Mouse (Mus musculus): ENCODE measurements at regions not wholly inside any gene's neighbourhood (a gene's known extent, or its start where the extent isn't known, plus 50 kb on each side); places are given as distances from the start of the nearest gene placed in this dataset.

DNA sequence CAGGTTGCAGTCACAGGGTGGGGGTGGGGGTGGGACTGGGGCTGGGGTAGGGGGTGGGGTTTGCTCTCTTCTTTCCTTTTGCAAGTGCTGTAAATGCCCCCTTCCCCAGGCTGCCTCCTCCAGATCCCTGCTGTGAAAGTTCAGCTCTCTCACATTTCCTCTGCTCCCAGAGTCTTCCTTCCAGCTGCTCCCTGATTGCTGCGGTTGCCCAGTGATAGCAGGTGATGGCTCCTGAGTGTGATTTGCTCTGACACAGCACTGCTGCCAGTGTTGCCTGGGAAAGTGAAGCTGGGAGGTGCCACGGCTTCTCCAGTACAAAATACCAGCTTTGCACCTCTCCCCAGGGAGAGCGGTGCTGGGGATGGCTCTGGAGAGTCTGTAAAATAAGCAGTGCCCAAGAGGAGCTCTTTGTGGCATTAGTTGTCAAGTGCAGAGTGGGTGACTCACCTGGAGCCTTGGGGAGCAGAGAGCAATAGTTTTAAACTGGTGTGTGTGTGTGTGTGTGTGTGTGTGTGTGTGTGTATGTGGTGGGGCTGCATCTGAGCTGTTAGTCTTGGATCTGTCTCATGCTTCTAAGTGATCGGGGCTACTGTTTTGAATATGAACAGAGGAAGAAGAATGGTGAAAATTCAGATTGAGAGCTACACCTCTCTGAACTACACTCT lies 461.6 kb downstream of the 1810013L24Rik start:
- H3K4me3 ChIP-seq, result no peak overlapping the region
- no peak overlapping the region for H3ac ChIP-seq (ENCODE audit: control insufficient read depth, insufficient read length)
- TF ChIP-seq CEBPB (IDR thresholded peaks at IDR 0.05; ENCODE audit: insufficient read depth, poor library complexity, severe bottlenecking), result no peak
- no peak for TF ChIP-seq MYOD1 (IDR thresholded peaks at IDR 0.05; ENCODE audit: control insufficient read depth in 1 of 3, insufficient read length in 2 of 3, low read depth in 2 of 3)
- TF ChIP-seq USF1 (IDR thresholded peaks at IDR 0.05; ENCODE audit: low read depth), result no peak
- TF ChIP-seq E2F4 (IDR thresholded peaks at IDR 0.05; ENCODE audit: insufficient read depth), result no peak
- no peak for TF ChIP-seq POLR2A (IDR thresholded peaks at IDR 0.05; ENCODE audit: insufficient read length, low read depth)
- TF ChIP-seq MAX (IDR thresholded peaks at IDR 0.05; ENCODE audit: low read depth), result no peak
- TF ChIP-seq POLR2AphosphoS2 (IDR thresholded peaks at IDR 0.05; ENCODE audit: insufficient read length, low read depth), result no peak
- no peak for TF ChIP-seq SRF (IDR thresholded peaks at IDR 0.05; ENCODE audit: control insufficient read depth, insufficient read length, low read depth)
- TF ChIP-seq TCF12 (IDR thresholded peaks at IDR 0.05; ENCODE audit: insufficient read depth, poor library complexity, severe bottlenecking), result no peak
- TF ChIP-seq MYOG (IDR thresholded peaks at IDR 0.05; ENCODE audit: control insufficient read depth in 1 of 3, insufficient read depth in 1 of 3, insufficient read length in 2 of 3, low read depth in 2 of 3), result no peak
- TF ChIP-seq TCF3 (IDR thresholded peaks at IDR 0.05; ENCODE audit: insufficient read length, low read depth), result no peak
- no peak for TF ChIP-seq REST (IDR thresholded peaks at IDR 0.05; ENCODE audit: insufficient read depth, insufficient read length)
- H3K27me3 ChIP-seq (ENCODE audit: control insufficient read depth, insufficient read depth, insufficient read length), result no peaks in the 10 kb centered on the region
- H3K4me2 ChIP-seq (ENCODE audit: low read depth), result no peak overlapping the region
- no peaks in the 10 kb centered on the region for H3K36me3 ChIP-seq (ENCODE audit: control insufficient read depth, insufficient read depth)
- H3K79me2 ChIP-seq (ENCODE audit: control insufficient read depth, insufficient read depth), result no peaks in the 10 kb centered on the region

GRCm38 (mm10) chr16:9303134-9303533 lies 473.2 kb downstream of the 1810013L24Rik start:
- no peaks in the 10 kb centered on the region for H3K27me3 ChIP-seq (ENCODE audit: control insufficient read depth, insufficient read depth, insufficient read length)
- no peaks in the 10 kb centered on the region for H3K36me3 ChIP-seq (ENCODE audit: control insufficient read depth, insufficient read depth)
- TF ChIP-seq REST (IDR thresholded peaks at IDR 0.05; ENCODE audit: insufficient read depth, insufficient read length), result no peak
- TF ChIP-seq USF1 (IDR thresholded peaks at IDR 0.05; ENCODE audit: low read depth), result no peak
- TF ChIP-seq MYOD1 (IDR thresholded peaks at IDR 0.05; ENCODE audit: control insufficient read depth in 1 of 3, insufficient read length in 2 of 3, low read depth in 2 of 3), result no peak
- TF ChIP-seq POLR2A (IDR thresholded peaks at IDR 0.05; ENCODE audit: insufficient read length, low read depth), result no peak
- no peak for TF ChIP-seq SRF (IDR thresholded peaks at IDR 0.05; ENCODE audit: control insufficient read depth, insufficient read length, low read depth)
- TF ChIP-seq CEBPB (IDR thresholded peaks at IDR 0.05; ENCODE audit: insufficient read depth, poor library complexity, severe bottlenecking), result no peak
- TF ChIP-seq TCF12 (IDR thresholded peaks at IDR 0.05; ENCODE audit: insufficient read depth, poor library complexity, severe bottlenecking), result no peak
- no peak for TF ChIP-seq MAX (IDR thresholded peaks at IDR 0.05; ENCODE audit: low read depth)
- TF ChIP-seq E2F4 (IDR thresholded peaks at IDR 0.05; ENCODE audit: insufficient read depth), result no peak
- TF ChIP-seq POLR2AphosphoS2 (IDR thresholded peaks at IDR 0.05; ENCODE audit: insufficient read length, low read depth), result no peak
- no peak for TF ChIP-seq MYOG (IDR thresholded peaks at IDR 0.05; ENCODE audit: control insufficient read depth in 1 of 3, insufficient read depth in 1 of 3, insufficient read length in 2 of 3, low read depth in 2 of 3)
- no peak for TF ChIP-seq TCF3 (IDR thresholded peaks at IDR 0.05; ENCODE audit: insufficient read length, low read depth)
- H3K4me3 ChIP-seq, result no peak overlapping the region
- H3ac ChIP-seq (ENCODE audit: control insufficient read depth, insufficient read length), result no peak overlapping the region
- no peak overlapping the region for H3K4me2 ChIP-seq (ENCODE audit: low read depth)
- H3K79me2 ChIP-seq (ENCODE audit: control insufficient read depth, insufficient read depth), result no peaks in the 10 kb centered on the region

- Histone ChIP-seq H3K4me3 (no peak overlapping the region), H3ac (ENCODE audit: control insufficient read depth, insufficient read length) (no peak overlapping the region)
Observed at GRCm38 (mm10) chr16:9304079-9304478, 474.2 kb downstream of the 1810013L24Rik start.

GRCm38 (mm10) chr16:9310744-9311143 lies 480.8 kb downstream of the 1810013L24Rik start:
- H3K4me3 ChIP-seq, result no peak overlapping the region
- no peak overlapping the region for H3ac ChIP-seq (ENCODE audit: control insufficient read depth, insufficient read length)
- no peaks in the 10 kb centered on the region for H3K27me3 ChIP-seq (ENCODE audit: control insufficient read depth, insufficient read depth, insufficient read length)
- no peaks in the 10 kb centered on the region for H3K79me2 ChIP-seq (ENCODE audit: control insufficient read depth, insufficient read depth)
- no peaks in the 10 kb centered on the region for H3K36me3 ChIP-seq (ENCODE audit: control insufficient read depth, insufficient read depth)
- H3K4me2 ChIP-seq (ENCODE audit: low read depth), result no peak overlapping the region
- TF ChIP-seq CEBPB (IDR thresholded peaks at IDR 0.05; ENCODE audit: insufficient read depth, poor library complexity, severe bottlenecking), result no peak
- TF ChIP-seq POLR2AphosphoS2 (IDR thresholded peaks at IDR 0.05; ENCODE audit: insufficient read length, low read depth), result no peak
- no peak for TF ChIP-seq E2F4 (IDR thresholded peaks at IDR 0.05; ENCODE audit: insufficient read depth)
- TF ChIP-seq MYOD1 (IDR thresholded peaks at IDR 0.05; ENCODE audit: control insufficient read depth in 1 of 3, insufficient read length in 2 of 3, low read depth in 2 of 3), result no peak
- no peak for TF ChIP-seq MYOG (IDR thresholded peaks at IDR 0.05; ENCODE audit: control insufficient read depth in 1 of 3, insufficient read depth in 1 of 3, insufficient read length in 2 of 3, low read depth in 2 of 3)
- no peak for TF ChIP-seq POLR2A (IDR thresholded peaks at IDR 0.05; ENCODE audit: insufficient read length, low read depth)
- no peak for TF ChIP-seq USF1 (IDR thresholded peaks at IDR 0.05; ENCODE audit: low read depth)
- TF ChIP-seq MAX (IDR thresholded peaks at IDR 0.05; ENCODE audit: low read depth), result no peak
- no peak for TF ChIP-seq REST (IDR thresholded peaks at IDR 0.05; ENCODE audit: insufficient read depth, insufficient read length)
- no peak for TF ChIP-seq TCF12 (IDR thresholded peaks at IDR 0.05; ENCODE audit: insufficient read depth, poor library complexity, severe bottlenecking)
- TF ChIP-seq SRF (IDR thresholded peaks at IDR 0.05; ENCODE audit: control insufficient read depth, insufficient read length, low read depth), result no peak

More at GRCm38 (mm10) chr16:9304079-9304478, 474.2 kb downstream of the 1810013L24Rik start:
- no peak for TF ChIP-seq REST (IDR thresholded peaks at IDR 0.05; ENCODE audit: insufficient read depth, insufficient read length)
- no peak for TF ChIP-seq MAX (IDR thresholded peaks at IDR 0.05; ENCODE audit: low read depth)
- no peak for TF ChIP-seq E2F4 (IDR thresholded peaks at IDR 0.05; ENCODE audit: insufficient read depth)
- TF ChIP-seq MYOG (IDR thresholded peaks at IDR 0.05; ENCODE audit: control insufficient read depth in 1 of 3, insufficient read depth in 1 of 3, insufficient read length in 2 of 3, low read depth in 2 of 3), result no peak
- TF ChIP-seq SRF (IDR thresholded peaks at IDR 0.05; ENCODE audit: control insufficient read depth, insufficient read length, low read depth), result no peak
- no peak for TF ChIP-seq USF1 (IDR thresholded peaks at IDR 0.05; ENCODE audit: low read depth)
- no peak for TF ChIP-seq POLR2A (IDR thresholded peaks at IDR 0.05; ENCODE audit: insufficient read length, low read depth)
- no peak for TF ChIP-seq POLR2AphosphoS2 (IDR thresholded peaks at IDR 0.05; ENCODE audit: insufficient read length, low read depth)
- TF ChIP-seq TCF12 (IDR thresholded peaks at IDR 0.05; ENCODE audit: insufficient read depth, poor library complexity, severe bottlenecking), result no peak
- no peak for TF ChIP-seq MYOD1 (IDR thresholded peaks at IDR 0.05; ENCODE audit: control insufficient read depth in 1 of 3, insufficient read length in 2 of 3, low read depth in 2 of 3)
- TF ChIP-seq TCF3 (IDR thresholded peaks at IDR 0.05; ENCODE audit: insufficient read length, low read depth), result no peak
- no peak for TF ChIP-seq CEBPB (IDR thresholded peaks at IDR 0.05; ENCODE audit: insufficient read depth, poor library complexity, severe bottlenecking)
- Histone ChIP-seq H3K27me3 (ENCODE audit: control insufficient read depth, insufficient read depth, insufficient read length) (no peaks in the 10 kb centered on the region), H3K36me3 (ENCODE audit: control insufficient read depth, insufficient read depth) (no peaks in the 10 kb centered on the region), H3K4me2 (ENCODE audit: low read depth) (no peak overlapping the region), H3K79me2 (ENCODE audit: control insufficient read depth, insufficient read depth) (no peaks in the 10 kb centered on the region)

Measured in myocyte (in vitro differentiated cells).